Mouse (Mus musculus) liver, embryonic 15.5 days (tissue): Measurements from ENCODE around the gene Aplnr. TPM values are rescaled to one million over a fixed set of nuclear protein-coding genes. Genes with fewer than 3 reads are reported as not detected.

Experiments
- ATAC-seq: fragments of 200-750 bp; cut with Nextera tagmentation; 2 replicates; pipeline ENCODE4 v1.8.0; 2017; ENCODE audit warnings: moderate number of reproducible peaks, mild to moderate bottlenecking, moderate library complexity; ENCODE audit not compliant: insufficient read depth
- H3K27ac ChIP-seq: fragments of 300-500 bp; sonication (generic); replicated peaks from 2 replicates; pipeline ENCODE4 v1.5.1; 2015; ENCODE audit warnings: mild to moderate bottlenecking, inconsistent platforms
- H3K27me3 ChIP-seq: fragments of 300-500 bp; sonication (generic); 2 replicates; pipeline ENCODE4 v1.6.1; 2015; ENCODE audit warnings: mild to moderate bottlenecking, inconsistent platforms
- H3K36me3 ChIP-seq: fragments of 300-500 bp; sonication (generic); replicated peaks from 2 replicates; pipeline ENCODE4 v1.6.1; 2015; ENCODE audit warnings: moderate library complexity, mild to moderate bottlenecking, inconsistent platforms
- H3K4me1 ChIP-seq: fragments of 300-500 bp; sonication (generic); replicated peaks from 2 replicates; pipeline ENCODE4 v1.6.1; 2015; ENCODE audit warnings: inconsistent platforms
- H3K4me2 ChIP-seq: fragments of 300-500 bp; sonication (generic); 2 replicates; pipeline ENCODE4 v1.6.1; 2015; ENCODE audit warnings: moderate library complexity, mild to moderate bottlenecking, inconsistent platforms
- H3K4me3 ChIP-seq: fragments of 300-500 bp; sonication (generic); replicated peaks from 2 replicates; pipeline ENCODE4 v1.5.1; 2015; ENCODE audit warnings: mild to moderate bottlenecking, inconsistent platforms
- H3K9ac ChIP-seq: fragments of 300-500 bp; sonication (generic); 2 replicates; pipeline ENCODE4 v1.6.1; 2015; ENCODE audit warnings: moderate library complexity, mild to moderate bottlenecking, inconsistent platforms
- H3K9me3 ChIP-seq: fragments of 300-500 bp; sonication (generic); replicated peaks from 2 replicates; pipeline ENCODE4 v1.6.1; 2016; ENCODE audit warnings: inconsistent platforms
- WGBS: fragments of 180-500 bp; shearing (Covaris S2); methylation state at CpG from one replicate; pipeline ENCODE4 v1.1.7; 2015; ENCODE audit warnings: mixed read lengths; ENCODE audit not compliant: insufficient replicate concordance; 5-methylcytosine and 5-hydroxymethylcytosine counted together
- polyA plus RNA-seq: library from polyadenylated mRNA; unstranded; fragments of >200 nt; fragmentation: Nextera tagmentation; extraction: Ambion mirVana; gene quantifications from 2 replicates; pipeline ENCODE4 v1.2.1, GENCODE M21; 2015

Aplnr gene
- polyA plus RNA-seq, 1 experiment from 2014 or later: 1.6 TPM

DNA sequence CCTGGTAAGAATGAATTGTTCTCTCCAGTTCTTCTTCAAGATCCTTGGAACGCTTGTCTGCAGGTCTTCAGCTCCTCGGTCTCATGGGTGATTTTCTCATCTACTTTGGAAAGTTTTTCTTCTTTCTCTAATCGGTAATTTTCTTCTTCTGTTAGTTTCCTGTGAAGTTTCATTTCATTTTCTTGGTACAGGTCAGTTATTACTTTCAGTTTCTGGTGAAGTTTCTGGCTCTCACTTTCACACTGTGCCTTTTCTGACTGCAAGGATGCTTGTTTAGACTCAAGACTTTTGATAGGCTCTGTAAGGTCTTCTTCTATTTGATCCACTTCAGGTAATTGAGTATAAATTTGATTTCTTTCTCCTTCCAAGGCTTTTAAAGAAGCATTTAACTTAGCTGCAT lies 21.4 kb downstream of the Aplnr start:
- no peaks in the 10 kb centered on the region for H3K36me3 ChIP-seq
- H3K4me3 ChIP-seq: no peak overlapping the region
- H3K9ac ChIP-seq: no peak overlapping the region
- no peak overlapping the region for H3K27ac ChIP-seq
- H3K27me3 ChIP-seq: no peaks in the 10 kb centered on the region
- WGBS: 56% methylated on average over 3 of the region's 3 CpGs
- no peak for ATAC-seq
- H3K4me1 ChIP-seq: no peaks in the 10 kb centered on the region
- H3K9me3 ChIP-seq: no peaks in the 10 kb centered on the region
- no peak overlapping the region for H3K4me2 ChIP-seq

DNA sequence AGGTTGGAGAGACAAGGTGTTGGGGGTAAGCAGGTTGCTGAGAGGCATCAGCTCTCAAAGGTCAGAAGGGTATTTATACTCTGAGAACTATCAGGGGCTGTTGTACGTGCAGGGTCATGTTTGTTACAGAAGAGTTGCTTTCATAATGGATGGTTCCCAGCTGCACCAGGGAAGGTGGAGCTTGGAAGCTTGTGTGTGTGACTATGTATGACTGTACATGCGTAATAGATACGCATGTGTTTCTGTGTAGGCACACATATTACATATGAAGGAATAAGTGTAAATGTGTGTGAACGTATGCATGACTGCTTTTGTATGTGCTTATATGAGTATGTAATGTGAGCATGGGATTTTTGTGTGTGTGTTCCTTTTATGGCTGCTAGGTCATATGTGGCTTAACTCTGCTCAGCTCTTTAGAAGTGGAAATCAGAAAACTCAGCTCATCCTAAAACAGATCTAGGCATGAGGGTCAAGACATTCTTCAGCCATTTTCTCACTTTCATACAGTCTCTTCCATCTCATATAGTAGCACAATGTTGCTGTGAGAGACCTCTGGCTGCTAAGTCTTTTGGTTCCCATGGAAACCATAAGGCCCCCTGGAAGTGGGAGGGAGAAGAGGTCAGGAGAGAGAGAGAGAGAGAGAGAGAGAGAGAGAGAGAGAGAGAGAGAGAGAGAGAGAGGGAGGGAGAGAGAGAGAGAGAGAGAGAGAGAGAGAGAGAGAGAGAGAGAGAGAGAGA lies 25.0 kb downstream of the Aplnr start:
- no peak overlapping the region for H3K27ac ChIP-seq
- no peaks in the 10 kb centered on the region for H3K36me3 ChIP-seq
- WGBS: 62% methylated on average over 4 of the region's 4 CpGs
- H3K4me2 ChIP-seq: no peak overlapping the region
- H3K4me3 ChIP-seq: no peak overlapping the region
- no peaks in the 10 kb centered on the region for H3K27me3 ChIP-seq
- no peaks in the 10 kb centered on the region for H3K9me3 ChIP-seq
- H3K9ac ChIP-seq: no peak overlapping the region
- no peak for ATAC-seq
- no peaks in the 10 kb centered on the region for H3K4me1 ChIP-seq

DNA sequence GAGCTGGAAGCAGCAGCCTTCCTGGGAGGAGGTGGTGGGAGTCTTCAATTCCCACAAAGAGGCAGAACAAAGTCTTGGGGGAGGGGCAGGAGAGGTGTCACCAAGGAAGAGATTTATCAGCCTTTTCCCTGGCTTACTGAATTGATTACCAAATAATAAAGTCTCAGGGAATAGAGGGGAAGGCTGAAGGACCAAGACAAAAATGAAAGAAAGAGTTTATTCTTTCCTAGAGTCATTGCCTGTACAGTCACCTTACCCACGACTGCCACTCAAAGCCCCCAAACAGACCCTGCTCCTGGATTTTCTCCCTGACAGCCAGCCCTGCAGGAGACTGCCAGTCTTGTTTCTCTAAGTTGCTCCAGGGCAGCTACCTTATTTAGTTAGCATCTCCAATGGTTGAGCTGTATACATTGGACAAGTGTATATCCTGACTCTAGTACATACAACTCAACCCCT lies 25.6 kb downstream of the Aplnr start:
- 45% methylated on average over 1 of the region's 1 CpGs for WGBS
- H3K9ac ChIP-seq: no peak overlapping the region
- H3K9me3 ChIP-seq: no peaks in the 10 kb centered on the region
- no peaks in the 10 kb centered on the region for H3K27me3 ChIP-seq
- H3K27ac ChIP-seq: no peak overlapping the region
- ATAC-seq: no peak
- no peaks in the 10 kb centered on the region for H3K36me3 ChIP-seq
- no peaks in the 10 kb centered on the region for H3K4me1 ChIP-seq
- no peak overlapping the region for H3K4me2 ChIP-seq
- no peak overlapping the region for H3K4me3 ChIP-seq

DNA sequence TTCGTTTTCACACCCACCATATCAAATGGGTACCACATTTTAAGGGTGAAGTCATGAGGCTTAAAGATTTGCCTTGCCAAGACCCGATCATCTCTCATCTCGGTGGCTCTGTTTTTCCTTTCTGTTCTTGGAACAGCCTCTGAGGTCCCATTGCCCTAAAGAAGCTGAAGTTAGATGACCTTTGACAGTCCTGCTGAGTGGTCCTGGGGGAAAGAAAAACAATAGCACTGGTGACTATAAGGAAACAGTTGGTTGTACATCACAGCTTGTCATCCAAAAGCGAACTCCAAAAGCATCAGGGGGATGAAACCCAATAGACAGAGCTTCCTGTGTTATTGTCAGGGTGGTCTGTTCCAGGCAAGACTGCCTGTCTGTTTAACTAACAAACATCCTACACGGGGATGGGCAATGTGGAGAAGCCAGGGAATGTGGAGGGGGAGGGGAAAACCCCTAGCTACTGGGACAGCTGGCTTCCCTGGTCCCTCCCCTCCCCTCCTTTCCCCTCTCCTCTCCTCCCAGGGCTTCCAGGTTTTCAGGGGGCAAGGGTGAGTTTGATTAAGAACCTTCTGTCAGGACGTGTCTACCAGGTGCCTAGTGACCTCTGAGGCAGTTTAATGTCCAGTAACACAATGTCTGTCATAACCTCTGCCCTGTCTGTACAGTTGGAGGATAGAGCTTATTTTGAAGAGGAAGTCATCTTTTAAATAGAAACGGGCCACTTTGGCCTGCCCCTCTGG lies 27.5 kb downstream of the Aplnr start:
- H3K9ac ChIP-seq: no peak overlapping the region
- 26% methylated on average over 7 of the region's 7 CpGs for WGBS

DNA sequence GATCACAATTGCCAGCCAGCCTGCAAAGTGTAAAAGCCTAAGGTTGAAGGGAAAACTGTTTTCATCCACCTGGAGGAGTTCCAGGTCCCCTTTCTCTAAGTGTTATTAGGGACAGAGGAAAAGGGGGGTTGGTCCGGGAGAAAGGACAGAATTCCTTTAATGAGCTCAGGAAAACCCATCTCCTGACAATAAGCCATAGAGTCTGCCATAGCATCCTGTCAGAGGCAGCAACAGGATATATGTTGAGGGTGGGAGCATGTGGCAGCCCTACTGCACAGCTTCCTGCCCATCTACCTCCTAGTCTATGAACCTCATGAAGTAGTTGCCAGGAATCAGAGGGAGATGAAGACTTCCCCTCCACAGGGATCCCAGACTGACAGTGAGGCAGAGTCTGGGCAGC lies 31.6 kb downstream of the Aplnr start:
- Histone ChIP-seq H3K27ac (no peak overlapping the region), H3K36me3 (no peaks in the 10 kb centered on the region), H3K9me3 (no peaks in the 10 kb centered on the region), H3K27me3 (no peaks in the 10 kb centered on the region), H3K4me2 (no peak overlapping the region), H3K4me3 (no peak overlapping the region), H3K9ac (no peak overlapping the region), H3K4me1 (no peaks in the 10 kb centered on the region)
- 24% methylated on average over 1 of the region's 1 CpGs for WGBS
- ATAC-seq: no peak

More for the DNA sequence above, 27.5 kb downstream of the Aplnr start:
- Histone ChIP-seq H3K4me1 (no peaks in the 10 kb centered on the region), H3K36me3 (no peaks in the 10 kb centered on the region), H3K9me3 (no peaks in the 10 kb centered on the region), H3K27ac (no peak overlapping the region), H3K4me3 (no peak overlapping the region), H3K4me2 (no peak overlapping the region), H3K27me3 (no peaks in the 10 kb centered on the region)
- ATAC-seq: peak; percentile 44

DNA sequence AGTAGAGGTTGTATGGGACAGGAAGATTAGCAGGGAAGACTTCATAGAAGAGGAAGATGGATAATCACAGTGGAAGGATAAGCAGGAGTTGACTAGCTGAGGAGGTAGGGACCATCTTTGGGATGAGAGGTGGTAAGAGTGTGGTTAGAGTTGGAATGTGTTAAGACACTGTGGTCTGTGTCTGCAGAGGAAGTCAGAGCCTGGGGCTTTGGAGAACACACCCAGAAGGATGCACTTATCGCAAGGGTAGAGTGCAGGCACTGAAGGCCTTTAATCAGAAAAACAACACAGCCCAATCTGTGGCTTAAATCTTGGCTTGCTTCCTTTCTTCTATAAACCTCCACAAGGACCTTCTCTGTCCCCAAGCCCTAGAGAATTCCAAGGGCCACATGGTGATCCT lies 32.3 kb downstream of the Aplnr start:
- 33% methylated on average over 1 of the region's 1 CpGs for WGBS
- no peak overlapping the region for H3K9ac ChIP-seq
- H3K4me2 ChIP-seq: no peak overlapping the region
- no peaks in the 10 kb centered on the region for H3K4me1 ChIP-seq
- H3K27me3 ChIP-seq: no peaks in the 10 kb centered on the region
- no peak overlapping the region for H3K27ac ChIP-seq
- ATAC-seq: no peak
- H3K4me3 ChIP-seq: no peak overlapping the region
- H3K9me3 ChIP-seq: no peaks in the 10 kb centered on the region
- H3K36me3 ChIP-seq: no peaks in the 10 kb centered on the region

DNA sequence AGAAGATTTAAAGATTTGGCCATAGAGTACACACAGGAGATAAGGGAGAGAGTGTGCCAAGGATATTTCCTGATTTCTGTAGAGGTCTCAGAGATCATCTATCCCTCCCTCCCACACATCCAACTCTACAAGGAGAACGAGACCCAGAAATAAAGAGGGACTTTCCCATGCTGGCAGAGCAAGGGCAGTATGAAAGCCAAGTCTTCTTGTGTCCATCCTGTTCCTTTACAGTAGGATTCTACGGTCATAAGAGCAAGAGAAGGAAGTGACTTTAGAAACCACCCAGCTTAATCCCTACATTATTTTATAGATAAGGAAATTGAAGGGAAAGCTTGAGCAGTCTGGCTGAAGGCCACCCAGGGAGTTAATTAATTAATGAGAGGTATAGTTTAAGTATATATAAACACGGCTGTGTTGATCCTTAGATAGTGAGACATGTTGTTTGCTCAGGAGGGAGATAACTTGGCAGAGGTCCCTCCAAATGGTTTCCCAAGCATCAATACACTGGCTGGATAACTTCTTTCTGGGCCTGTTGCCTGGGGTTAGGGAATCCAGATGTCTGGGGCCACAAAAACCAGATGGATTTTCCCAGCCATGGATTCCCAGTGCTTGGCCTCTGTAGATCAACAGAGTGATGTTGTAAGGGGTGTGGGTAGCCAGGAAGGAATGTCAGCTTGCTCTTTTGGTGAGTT lies 36.2 kb downstream of the Aplnr start:
- no peak for ATAC-seq
- Histone ChIP-seq H3K36me3 (no peaks in the 10 kb centered on the region), H3K27me3 (no peaks in the 10 kb centered on the region), H3K4me3 (no peak overlapping the region), H3K27ac (no peak overlapping the region), H3K9me3 (no peaks in the 10 kb centered on the region), H3K4me1 (no peaks in the 10 kb centered on the region), H3K9ac (no peak overlapping the region), H3K4me2 (no peak overlapping the region)
- WGBS: 33% methylated on average over 3 of the region's 3 CpGs

DNA sequence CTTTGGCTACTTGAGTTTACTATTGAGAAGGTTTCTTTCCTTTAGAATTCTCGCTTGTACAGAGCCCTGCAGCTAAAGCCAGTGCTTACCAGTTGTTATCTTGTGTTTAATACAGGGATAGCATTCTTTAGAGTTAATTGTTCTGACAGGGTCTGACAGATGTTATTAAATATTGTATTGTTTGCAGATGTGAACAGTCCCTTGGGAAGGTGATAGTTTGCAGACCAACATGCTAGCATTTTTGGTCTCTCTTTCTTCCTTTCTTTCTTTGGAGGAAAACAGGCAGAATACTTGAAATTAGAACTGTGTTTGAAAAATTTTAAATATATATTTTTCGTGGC lies 36.7 kb downstream of the Aplnr start:
- ATAC-seq: no peak
- Histone ChIP-seq H3K4me1 (no peaks in the 10 kb centered on the region), H3K36me3 (no peaks in the 10 kb centered on the region), H3K27me3 (no peaks in the 10 kb centered on the region), H3K27ac (no peak overlapping the region), H3K4me2 (no peak overlapping the region), H3K9ac (no peak overlapping the region), H3K9me3 (no peaks in the 10 kb centered on the region), H3K4me3 (no peak overlapping the region)
- 40% methylated on average over 2 of the region's 2 CpGs for WGBS

DNA sequence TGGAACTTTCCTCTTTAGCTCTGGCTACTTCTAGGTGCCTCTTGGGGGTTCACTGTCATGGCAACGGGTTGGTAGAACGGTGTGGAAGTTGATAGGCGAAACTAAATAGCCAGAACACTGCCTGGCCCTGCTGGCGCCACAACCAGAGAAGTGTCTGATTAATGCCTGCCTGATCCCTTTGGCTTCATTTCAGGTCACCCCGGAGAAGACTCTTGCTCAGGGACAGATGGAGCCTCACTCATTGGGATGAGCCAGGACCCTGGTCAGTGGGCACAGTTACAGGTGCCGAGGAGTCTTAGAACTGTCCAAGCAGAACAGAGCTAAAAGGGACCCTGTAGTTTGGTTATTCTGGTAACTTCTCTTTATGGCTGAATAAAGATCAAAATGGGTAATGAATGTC lies 37.5 kb downstream of the Aplnr start:
- Histone ChIP-seq H3K27ac (no peak overlapping the region), H3K36me3 (no peaks in the 10 kb centered on the region), H3K4me3 (no peak overlapping the region), H3K27me3 (no peaks in the 10 kb centered on the region), H3K4me2 (no peak overlapping the region), H3K9me3 (no peaks in the 10 kb centered on the region), H3K4me1 (no peaks in the 10 kb centered on the region), H3K9ac (no peak overlapping the region)
- ATAC-seq: no peak
- 67% methylated on average over 6 of the region's 6 CpGs for WGBS

DNA sequence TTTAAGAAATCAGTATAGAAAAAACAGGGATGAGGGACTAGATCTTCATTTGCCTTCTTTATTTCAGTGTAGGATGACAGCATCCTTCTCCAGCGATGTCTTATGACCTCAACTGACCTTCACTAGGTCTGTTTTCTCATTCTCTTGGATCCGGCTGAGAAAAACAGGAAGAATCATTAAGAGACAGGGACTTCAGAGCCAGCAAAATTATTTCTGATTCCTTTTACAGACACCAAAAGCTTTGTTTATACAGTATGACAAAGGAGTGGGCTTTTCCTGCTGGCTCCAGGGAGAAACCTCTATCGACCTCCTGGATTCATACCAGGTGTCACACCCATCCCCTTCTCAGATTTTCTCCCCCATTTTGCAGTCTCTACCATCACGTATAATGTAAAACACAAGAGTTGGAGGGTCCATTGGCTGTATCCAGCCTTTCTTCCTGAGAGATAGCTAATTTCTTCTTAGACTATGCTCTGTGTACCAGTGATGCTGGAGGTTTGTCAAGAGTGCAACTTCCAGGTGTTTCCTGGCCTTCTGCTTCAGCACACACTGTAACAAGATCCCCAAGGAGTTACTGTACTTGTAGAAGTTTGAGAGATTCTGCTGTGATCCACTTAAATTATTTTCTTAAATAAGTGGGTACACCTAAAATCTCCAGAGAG lies 42.2 kb downstream of the Aplnr start:
- 39% methylated on average over 4 of the region's 4 CpGs for WGBS
- H3K27ac ChIP-seq: no peak overlapping the region
- no peak overlapping the region for H3K9ac ChIP-seq
- no peaks in the 10 kb centered on the region for H3K9me3 ChIP-seq
- H3K4me3 ChIP-seq: no peak overlapping the region
- H3K36me3 ChIP-seq: no peaks in the 10 kb centered on the region
- H3K4me2 ChIP-seq: no peak overlapping the region
- ATAC-seq: no peak
- H3K4me1 ChIP-seq: no peaks in the 10 kb centered on the region
- no peaks in the 10 kb centered on the region for H3K27me3 ChIP-seq

DNA sequence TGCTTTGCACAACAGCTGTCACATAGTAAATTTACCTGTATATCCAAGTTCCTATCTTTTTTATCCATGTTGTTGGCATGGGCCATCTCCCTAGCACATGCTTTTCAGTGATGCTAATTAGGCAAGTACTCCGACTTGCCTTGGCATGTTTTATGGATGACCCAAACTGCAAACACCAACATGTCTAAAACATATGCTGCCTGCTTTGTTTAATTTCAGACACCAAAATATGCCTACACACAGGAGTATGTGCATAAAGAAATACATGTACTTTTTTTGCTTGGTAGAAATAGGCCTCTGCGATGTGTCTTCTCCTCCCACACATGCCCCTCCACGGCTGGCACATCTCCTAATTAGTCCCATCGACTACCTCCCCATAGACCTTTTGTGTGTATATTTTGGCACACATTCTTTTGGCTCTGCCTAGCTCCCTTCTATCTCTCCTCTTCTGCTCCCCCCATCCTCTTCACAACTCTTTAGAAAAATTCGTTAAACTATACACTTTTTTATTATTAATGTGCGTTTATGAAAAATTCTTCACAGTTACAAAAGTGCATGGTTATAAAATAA lies 51.6 kb downstream of the Aplnr start:
- Histone ChIP-seq H3K27ac (no peak overlapping the region), H3K9me3 (no peaks in the 10 kb centered on the region), H3K4me3 (no peak overlapping the region), H3K36me3 (no peaks in the 10 kb centered on the region), H3K9ac (no peak overlapping the region), H3K4me2 (no peak overlapping the region), H3K4me1 (no peaks in the 10 kb centered on the region), H3K27me3 (no peaks in the 10 kb centered on the region)
- ATAC-seq: no peak
- WGBS: 66% methylated on average over 6 of the region's 6 CpGs
